Mouse (Mus musculus): ENCODE data around the gene Dchs1. TPM values are rescaled to one million over a fixed set of nuclear protein-coding genes. Genes with fewer than 3 reads are reported as not detected.
"Not testable (repeated sequence)": the region's sequence is repeated elsewhere in the genome, so short reads cannot be mapped to it uniquely, and the experiment has no call there.

Dchs1 gene
- polyA plus RNA-seq, 1 experiment from 2014 or later: 13.5 TPM

GRCm38 (mm10) chr7:105752716-105753115 lies 34.7 kb downstream of the Dchs1 start:
- Histone ChIP-seq H3K36me3 (peaks cover 69% of the 10 kb centered on the region), H3K27ac (replicated peaks) (peak overlapping the region; percentile 46; the same call in 1 of the 2 replicates), H3K4me2 (no peak overlapping the region), H3K4me3 (no peak overlapping the region), H3K9ac (no peak overlapping the region), H3K9me3 (no peaks in the 10 kb centered on the region), H3K27me3 (no peaks in the 10 kb centered on the region), H3K4me1 (replicated peaks) (peaks cover 24% of the 10 kb centered on the region)
- 95% methylated on average over 2 of the region's 2 CpGs for WGBS
- ATAC-seq (ENCODE audit: low read depth): peak; percentile 24

- Histone ChIP-seq H3K9me3 (no peaks in the 10 kb centered on the region), H3K4me1 (replicated peaks) (peaks cover 24% of the 10 kb centered on the region), H3K36me3 (peaks cover 67% of the 10 kb centered on the region), H3K4me3 (peak within 1 kb of the TSS; percentile 49), H3K27me3 (no peaks in the 10 kb centered on the region), H3K27ac (replicated peaks) (peak within 1 kb of the TSS; percentile 46; the same call in 1 of the 2 replicates), H3K9ac (peak within 1 kb of the TSS; percentile 76), H3K4me2 (peak within 1 kb of the TSS; percentile 63)
- peak; percentile 92 for ATAC-seq (ENCODE audit: low read depth)
- WGBS: 24% methylated on average over 20 of the region's 20 CpGs
These were observed 35.7 kb downstream of the Dchs1 start, which contains the start of gene Tpp1 for GRCm38 (mm10) chr7:105751491-105752433. Gene Tpp1, minus strand, starts transcription at chr7:105752235.

GRCm38 (mm10) chr7:105747776-105748175 lies 39.7 kb downstream of the Dchs1 start:
- H3K4me2 ChIP-seq: no peak overlapping the region
- H3K4me3 ChIP-seq: no peak overlapping the region
- no peaks in the 10 kb centered on the region for H3K9me3 ChIP-seq
- no peak for ATAC-seq (ENCODE audit: low read depth)
- H3K27ac ChIP-seq (replicated peaks): no peak overlapping the region
- H3K36me3 ChIP-seq: peaks cover 39% of the 10 kb centered on the region
- WGBS: 87% methylated on average over 2 of the region's 2 CpGs
- peaks cover 33% of the 10 kb centered on the region for H3K4me1 ChIP-seq (replicated peaks)
- no peak overlapping the region for H3K9ac ChIP-seq
- H3K27me3 ChIP-seq: no peaks in the 10 kb centered on the region

- Histone ChIP-seq H3K27me3 (no peaks in the 10 kb centered on the region), H3K4me2 (peak within 1 kb of the TSS; percentile 92), H3K4me3 (peak within 1 kb of the TSS; percentile 84), H3K27ac (replicated peaks) (peak within 1 kb of the TSS; percentile 88), H3K36me3 (peaks cover 65% of the 10 kb centered on the region), H3K9ac (peak within 1 kb of the TSS; percentile 95), H3K9me3 (no peaks in the 10 kb centered on the region), H3K4me1 (replicated peaks) (peaks cover 17% of the 10 kb centered on the region)
- WGBS: under 1% methylated on average over 66 of the region's 67 CpGs
- ATAC-seq (ENCODE audit: low read depth): peak; percentile 96
These were observed 43.4 kb downstream of the Dchs1 start, which contains the start of gene Taf10 for GRCm38 (mm10) chr7:105743926-105744590. Gene Taf10, minus strand, starts transcription at chr7:105744361.

GRCm38 (mm10) chr7:105743246-105743925 lies 44.1 kb downstream of the Dchs1 start:
- 35% methylated on average over 20 of the region's 20 CpGs for WGBS
- peak overlapping the region; percentile 84 for H3K4me3 ChIP-seq
- not testable (repeated sequence) for H3K9me3 ChIP-seq; ATAC-seq (ENCODE audit: low read depth); H3K27me3 ChIP-seq
- peak overlapping the region; percentile 92 for H3K4me2 ChIP-seq
- peak overlapping the region; percentile 95 for H3K9ac ChIP-seq
- peak overlapping the region; percentile 88 for H3K27ac ChIP-seq (replicated peaks)
- peaks cover 60% of the 10 kb centered on the region for H3K36me3 ChIP-seq
- peaks cover 23% of the 10 kb centered on the region for H3K4me1 ChIP-seq (replicated peaks)

GRCm38 (mm10) chr7:105742539-105743215 lies 44.8 kb downstream of the Dchs1 start:
- ATAC-seq (ENCODE audit: low read depth); H3K27ac ChIP-seq (replicated peaks); H3K9me3 ChIP-seq; H3K27me3 ChIP-seq; H3K9ac ChIP-seq: not testable (repeated sequence)
- 83% methylated on average over 7 of the region's 7 CpGs for WGBS
- Histone ChIP-seq H3K36me3 (peaks cover 53% of the 10 kb centered on the region), H3K4me1 (replicated peaks) (peaks cover 31% of the 10 kb centered on the region), H3K4me2 (peak overlapping the region; percentile 92), H3K4me3 (peak overlapping the region; percentile 84; the same call in 1 of the 2 replicates)

- H3K27ac ChIP-seq (replicated peaks): no peak overlapping the region
- H3K27me3 ChIP-seq: no peaks in the 10 kb centered on the region
- no peak for ATAC-seq (ENCODE audit: low read depth)
- no peak overlapping the region for H3K4me2 ChIP-seq
- peaks cover 38% of the 10 kb centered on the region for H3K4me1 ChIP-seq (replicated peaks)
- no peaks in the 10 kb centered on the region for H3K9me3 ChIP-seq
- no peak overlapping the region for H3K9ac ChIP-seq
- WGBS: 93% methylated on average over 9 of the region's 9 CpGs
- no peak overlapping the region for H3K4me3 ChIP-seq
- peaks cover 47% of the 10 kb centered on the region for H3K36me3 ChIP-seq
These were observed 45.5 kb downstream of the Dchs1 start for GRCm38 (mm10) chr7:105741978-105742377.

- Histone ChIP-seq H3K4me3 (no peak overlapping the region), H3K9me3 (no peaks in the 10 kb centered on the region), H3K9ac (no peak overlapping the region), H3K27ac (replicated peaks) (no peak overlapping the region), H3K27me3 (no peaks in the 10 kb centered on the region), H3K4me2 (no peak overlapping the region), H3K36me3 (peaks cover 37% of the 10 kb centered on the region), H3K4me1 (replicated peaks) (peaks cover 38% of the 10 kb centered on the region)
- WGBS: 89% methylated on average over 6 of the region's 6 CpGs
- ATAC-seq (ENCODE audit: low read depth): no peak
These were observed 46.6 kb downstream of the Dchs1 start for GRCm38 (mm10) chr7:105740851-105741250.

GRCm38 (mm10) chr7:105740089-105740795 lies 47.2 kb downstream of the Dchs1 start:
- 85% methylated on average over 13 of the region's 13 CpGs for WGBS
- ATAC-seq (ENCODE audit: low read depth): no peak
- no peak overlapping the region for H3K4me2 ChIP-seq
- H3K4me1 ChIP-seq (replicated peaks): peaks cover 44% of the 10 kb centered on the region
- H3K27ac ChIP-seq (replicated peaks): no peak overlapping the region
- H3K9ac ChIP-seq: no peak overlapping the region
- H3K27me3 ChIP-seq: no peaks in the 10 kb centered on the region
- H3K4me3 ChIP-seq: no peak overlapping the region
- peaks cover 37% of the 10 kb centered on the region for H3K36me3 ChIP-seq
- no peaks in the 10 kb centered on the region for H3K9me3 ChIP-seq

- peak overlapping the region; percentile 71 for H3K4me2 ChIP-seq
- no peaks in the 10 kb centered on the region for H3K27me3 ChIP-seq
- no peaks in the 10 kb centered on the region for H3K9me3 ChIP-seq
- H3K36me3 ChIP-seq: peaks cover 46% of the 10 kb centered on the region
- peaks cover 45% of the 10 kb centered on the region for H3K4me1 ChIP-seq (replicated peaks)
- no peak overlapping the region; the same call in 1 of the 2 replicates for H3K4me3 ChIP-seq
- WGBS: 30% methylated on average over 3 of the region's 3 CpGs
- 0 out of 2 replicates have a peak overlapping the region, but pooled peaks have one; percentile 14 for H3K9ac ChIP-seq
- no peak for ATAC-seq (ENCODE audit: low read depth)
- H3K27ac ChIP-seq (replicated peaks): peak overlapping the region; percentile 52
These were observed 48.5 kb downstream of the Dchs1 start for GRCm38 (mm10) chr7:105738948-105739347.

GRCm38 (mm10) chr7:105738286-105738685 lies 49.2 kb downstream of the Dchs1 start:
- ATAC-seq (ENCODE audit: low read depth): no peak
- peaks cover 40% of the 10 kb centered on the region for H3K4me1 ChIP-seq (replicated peaks)
- H3K9me3 ChIP-seq: no peaks in the 10 kb centered on the region
- H3K4me3 ChIP-seq: peak overlapping the region; percentile 67; the same call in 1 of the 2 replicates
- peaks cover 52% of the 10 kb centered on the region for H3K36me3 ChIP-seq
- 82% methylated on average over 2 of the region's 2 CpGs for WGBS
- peak overlapping the region; percentile 52; the same call in 1 of the 2 replicates for H3K27ac ChIP-seq (replicated peaks)
- H3K4me2 ChIP-seq: peak overlapping the region; percentile 71
- H3K27me3 ChIP-seq: no peaks in the 10 kb centered on the region
- peak overlapping the region; percentile 91; the same call in 1 of the 2 replicates for H3K9ac ChIP-seq

Measured in neural tube, embryonic 13.5 days (tissue).